In the genomic region with DNA sequence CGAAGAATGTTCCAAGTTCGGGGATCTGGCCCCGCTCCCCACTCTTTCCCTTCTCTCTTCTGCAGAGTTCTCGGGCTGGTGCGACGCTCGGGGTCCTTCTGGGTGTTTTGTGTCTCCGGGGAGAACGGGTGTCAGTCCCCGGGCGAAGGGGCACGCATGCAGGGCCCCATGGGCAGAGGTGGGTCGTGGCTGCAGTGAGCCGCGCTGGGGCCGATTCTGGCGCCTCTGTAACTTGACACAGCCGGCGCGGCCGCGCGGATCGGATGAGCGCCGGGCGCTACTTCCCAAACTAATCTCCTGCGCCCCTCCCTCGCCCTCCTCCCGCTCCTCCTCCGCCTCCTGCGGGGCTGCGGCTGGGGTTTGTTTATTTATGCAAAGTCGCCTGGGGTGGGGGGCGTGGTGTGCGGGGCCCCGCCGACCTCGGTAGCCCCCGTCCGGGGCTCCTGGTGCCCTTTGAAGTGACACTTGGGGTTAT, we compare ENCODE assay signal across 8 mouse cellular contexts. TPM values are rescaled to one million over a fixed set of nuclear protein-coding genes. Genes with fewer than 3 reads are reported as not detected.
A peak's percentile ranks its signal among the peaks of the same experiment; 100 is the strongest.
DNase-seq lines count a peak whose midpoint lies in the region; ATAC-seq lines count a peak whose summit lies in the region.

TSS of gene Col13a1 (minus strand) at position 243 of the 475 bp plus-strand sequence.

- H3K36me3 ChIP-seq in heart, embryonic 10.5 days = peaks cover 3% of the 10 kb centered on the region; the same call in 1 of the 2 replicates
- no peaks in the 10 kb centered on the region for H3K36me3 ChIP-seq in neural tube, embryonic 14.5 days (ENCODE audit: control insufficient read depth, insufficient read depth, low read length)

- peaks cover 46% of the 10 kb centered on the region for H3K27me3 ChIP-seq in heart, embryonic 10.5 days (ENCODE audit: insufficient read depth, poor library complexity, severe bottlenecking)
- H3K27me3 ChIP-seq in neural tube, embryonic 14.5 days (ENCODE audit: control insufficient read depth, insufficient read depth, low read length) = peaks cover 33% of the 10 kb centered on the region

- H3K4me2 ChIP-seq in neural tube, embryonic 14.5 days (ENCODE audit: low read depth, low read length) = peak within 1 kb of the TSS; percentile 45

- peak within 1 kb of the TSS; percentile 84 for H3K27ac ChIP-seq in heart, embryonic 10.5 days
- no peak within 1 kb of the TSS for H3K27ac ChIP-seq in neural tube, embryonic 14.5 days (ENCODE audit: low read depth, low read length)

- H3K9ac ChIP-seq in neural tube, embryonic 14.5 days (replicated peaks; ENCODE audit: low read depth, low read length) = 0 out of 2 replicates have a peak within 1 kb of the TSS, but pooled peaks have one; percentile 35

- H3K9me3 ChIP-seq in heart, embryonic 10.5 days = no peaks in the 10 kb centered on the region
- no peaks in the 10 kb centered on the region for H3K9me3 ChIP-seq in neural tube, embryonic 14.5 days (ENCODE audit: control insufficient read depth, low read length)

- H3K4me3 ChIP-seq in heart, embryonic 10.5 days = peak within 1 kb of the TSS; percentile 63
- peak within 1 kb of the TSS; percentile 25 for H3K4me3 ChIP-seq in neural tube, embryonic 14.5 days (ENCODE audit: low read depth, low read length)

- DNase-seq in heart, embryonic 10.5 days (ENCODE audit: low spot score) = peak; percentile 82
- no peak for DNase-seq in heart, adult 9 months (ENCODE audit: low spot score in 2 of 2)
- DNase-seq in embryo, embryonic 10 days (ENCODE audit: low spot score) = peak; percentile 83
- DNase-seq in heart, postnatal 10 days = peak; percentile 25 to 35
- DNase-seq in liver (peak; percentile 31), MN1 (ENCODE audit: low spot score) (no peak)
- DNase-seq in frontal cortex, postnatal 25 days (ENCODE audit: low spot score in 2 of 2) = no peak

- H3K4me1 ChIP-seq in heart, embryonic 10.5 days = peaks cover 57% of the 10 kb centered on the region
- peaks cover 11% of the 10 kb centered on the region for H3K4me1 ChIP-seq in neural tube, embryonic 14.5 days (ENCODE audit: control insufficient read depth, insufficient read depth, low read length)

- WGBS in heart, embryonic 10.5 days = 0% methylated on average over 41 of the region's 41 CpGs
- under 1% methylated on average over 39 of the region's 41 CpGs for WGBS in neural tube, embryonic 14.5 days

- no peak for ATAC-seq in neural tube, embryonic 14.5 days (ENCODE audit: low read depth)

- intact Hi-C loops in heart, postnatal 10 days (cut with DNase I) = no loop called here

RNA-seq across cellular contexts. Expression of gene Col13a1, which starts in this region (rescaled TPM):
- 12.3 and 17.7 TPM in 2 replicates for polyA plus RNA-seq in heart, embryonic 10.5 days (2016; fragmentation: Nextera tagmentation; extraction: Ambion mirVana)
- total RNA-seq in heart, postnatal 10 days (2021) = 1 to 10 TPM; 1.8 to 1.9 TPM
- 0.31 and 3.2 TPM in 2 replicates for polyA plus RNA-seq in neural tube, embryonic 14.5 days (2014; fragmentation: Nextera tagmentation; extraction: Ambion mirVana)

Comparison
In these comparisons a context has a peak if more than half of its experiments do, and no peak if none do; other contexts are left out.
1. DNase-seq: peak in heart, embryonic 10.5 days (single experiment), embryo, embryonic 10 days (single experiment), heart, postnatal 10 days (2 of 2) and liver (single experiment); none in heart, adult 9 months (0 of 2), MN1 (single experiment) and frontal cortex, postnatal 25 days (0 of 2).